Mouse (Mus musculus) large intestine, adult 2 months (tissue): ENCODE data around the gene Dclre1c. TPM values are rescaled to one million over a fixed set of nuclear protein-coding genes. Genes with fewer than 3 reads are reported as not detected.
A peak's percentile ranks its signal among the peaks of the same experiment; 100 is the strongest.

Source experiments
- DNase-seq: peaks from one replicate; pipeline ENCODE4 v3.0.0-alpha.2; 2012; ENCODE audit warnings: low read depth, low spot score
- WGBS: fragments of 180-500 bp; shearing (Covaris S2); methylation state at CpG from one replicate; pipeline ENCODE4 v1.1.7; 2018; 5-methylcytosine and 5-hydroxymethylcytosine counted together
- polyA plus RNA-seq: library from polyadenylated mRNA; depleted of rRNA; stranded (reverse); fragments of >200 nt; gene quantifications from 2 replicates; pipeline ENCODE4 v1.2.3, GENCODE M21; 2012; rRNA removed

The Dclre1c gene
- polyA plus RNA-seq, 1 experiment: 2.6 TPM

GRCm38 (mm10) chr2:3473891-3474290 lies 50.0 kb downstream of the Dclre1c start:
- no peak for DNase-seq
- 1% methylated on average over 12 of the region's 12 CpGs for WGBS

- peak; percentile 28 for DNase-seq
- under 1% methylated on average over 46 of the region's 46 CpGs for WGBS
Observed at GRCm38 (mm10) chr2:3474361-3474805, 50.5 kb downstream of the Dclre1c start.

GRCm38 (mm10) chr2:3474861-3475283 lies 50.9 kb downstream of the Dclre1c start, which contains the start of gene Suv39h2:
Suv39h2 (minus strand) TSS chr2:3475031.
- whole genome bisulfite sequencing: under 1% methylated on average over 42 of the region's 42 CpGs
- peak; percentile 76 for DNase-seq

GRCm38 (mm10) chr2:3475746-3476251 lies 51.9 kb downstream of the Dclre1c start:
- 61% methylated on average over 3 of the region's 3 CpGs for WGBS
- no peak for DNase-seq

GRCm38 (mm10) chr2:3480239-3480638 lies 56.3 kb downstream of the Dclre1c start:
- WGBS: 72% methylated on average over 3 of the region's 3 CpGs
- no peak for DNase-seq

GRCm38 (mm10) chr2:3489816-3490215 lies 65.9 kb downstream of the Dclre1c start:
- WGBS: 89% methylated on average over 3 of the region's 3 CpGs
- no peak for DNase-seq

GRCm38 (mm10) chr2:3493833-3494409 lies 70.0 kb downstream of the Dclre1c start:
- DNase-seq: no peak
- 83% methylated on average over 3 of the region's 3 CpGs for WGBS

GRCm38 (mm10) chr2:3499543-3499942 lies 75.6 kb downstream of the Dclre1c start:
- DNase-seq: no peak
- 91% methylated on average over 6 of the region's 6 CpGs for WGBS

GRCm38 (mm10) chr2:3500886-3501285 lies 77.0 kb downstream of the Dclre1c start:
- DNase-seq: no peak
- WGBS: 92% methylated on average over 5 of the region's 5 CpGs

- DNase-seq: no peak
- WGBS: under 1% methylated on average over 15 of the region's 15 CpGs
Observed at GRCm38 (mm10) chr2:3512076-3512475, 88.1 kb downstream of the Dclre1c start.

- DNase-seq: peak; percentile 96
- WGBS: under 1% methylated on average over 60 of the region's 60 CpGs
Observed at GRCm38 (mm10) chr2:3512552-3513454, 88.9 kb downstream of the Dclre1c start, which contains the start of the genes Gm45902, Hspa14 and Cdnf. Gm45902 (minus strand) TSS chr2:3512790. Hspa14 (minus strand) TSS chr2:3512814. Cdnf (plus strand) TSS chr2:3513030.

Other genes starting within 250 kb of the Dclre1c start
- gene Nmt2, start 139.9 kb upstream of the Dclre1c start, polyA plus RNA-seq: 3.8 and 4.2 TPM in 2 replicates
- 4.8 and 6.9 TPM in 2 replicates for gene Rpp38, start 91.5 kb upstream of the Dclre1c start, polyA plus RNA-seq
- gene Acbd7, start 88.0 kb upstream of the Dclre1c start, polyA plus RNA-seq: 0.27 TPM in 1 of 2 replicates, not detected in the other
- not detected in 2 replicates for gene Olah, start 26.9 kb upstream of the Dclre1c start, polyA plus RNA-seq
- not detected in 2 replicates for gene Meig1, start 1.5 kb upstream of the Dclre1c start, polyA plus RNA-seq
- gene Suv39h2, start 50.9 kb downstream of the Dclre1c start, polyA plus RNA-seq: 1.3 TPM in 2 replicates
- 1.1 and 1.5 TPM in 2 replicates for gene Gm45902, start 88.7 kb downstream of the Dclre1c start, polyA plus RNA-seq
- 28.7 and 31.3 TPM in 2 replicates for gene Hspa14, start 88.7 kb downstream of the Dclre1c start, polyA plus RNA-seq
- gene Cdnf, start 88.9 kb downstream of the Dclre1c start, polyA plus RNA-seq: 0.29 and 0.36 TPM in 2 replicates
- 27.6 and 30.6 TPM in 2 replicates for gene Fam107b, start 146.4 kb downstream of the Dclre1c start, polyA plus RNA-seq